Mouse (Mus musculus) heart, embryonic 15.5 days (tissue): ENCODE data around the gene Man1a. TPM values are rescaled to one million over a fixed set of nuclear protein-coding genes. Genes with fewer than 3 reads are reported as not detected.

ENCODE experiments used
- ATAC-seq: fragments of 200-750 bp; cut with Nextera tagmentation; replicated peaks from 2 replicates; pipeline ENCODE4 v1.8.0; 2017; ENCODE audit warnings: low read depth, moderate TSS enrichment; ENCODE audit not compliant: insufficient number of reproducible peaks, insufficient read depth, low FRiP score
- H3K27ac ChIP-seq: fragments of 300-500 bp; sonication (generic); 2 replicates; pipeline ENCODE4 v1.5.1; 2015; ENCODE audit warnings: mild to moderate bottlenecking, inconsistent platforms
- H3K27me3 ChIP-seq: fragments of 300-500 bp; sonication (generic); 2 replicates; pipeline ENCODE4 v1.6.1; 2015; ENCODE audit warnings: inconsistent platforms
- H3K36me3 ChIP-seq: fragments of 300-500 bp; sonication (generic); 2 replicates; pipeline ENCODE4 v1.6.1; 2015; ENCODE audit warnings: mild to moderate bottlenecking, inconsistent platforms
- H3K4me1 ChIP-seq: fragments of 300-500 bp; sonication (generic); replicated peaks from 2 replicates; pipeline ENCODE4 v1.6.1; 2015; ENCODE audit warnings: inconsistent platforms
- H3K4me2 ChIP-seq: fragments of 300-500 bp; sonication (generic); 2 replicates; pipeline ENCODE4 v1.6.1; 2015; ENCODE audit warnings: inconsistent platforms, mild to moderate bottlenecking, moderate library complexity
- H3K4me3 ChIP-seq: fragments of 300-500 bp; sonication (generic); 2 replicates; pipeline ENCODE4 v1.5.1; 2015; ENCODE audit warnings: mild to moderate bottlenecking, inconsistent platforms
- H3K9ac ChIP-seq: fragments of 300-500 bp; sonication (generic); 2 replicates; pipeline ENCODE4 v1.6.1; 2015; ENCODE audit warnings: mild to moderate bottlenecking, inconsistent platforms
- H3K9me3 ChIP-seq: fragments of 300-500 bp; sonication (generic); replicated peaks from 2 replicates; pipeline ENCODE4 v1.6.1; 2016; ENCODE audit warnings: inconsistent platforms
- whole genome bisulfite sequencing: fragments of 180-500 bp; shearing (Covaris S2); methylation state at CpG from one replicate; pipeline ENCODE4 v1.1.7; 2015; ENCODE audit warnings: mixed read lengths; 5-methylcytosine and 5-hydroxymethylcytosine counted together
- polyA plus RNA-seq: library from polyadenylated mRNA; unstranded; fragments of >200 nt; fragmentation: Nextera tagmentation; extraction: Ambion mirVana; gene quantifications from 2 replicates; pipeline ENCODE4 v1.2.1, GENCODE M21; 2015

Gene Man1a
- polyA plus RNA-seq, 1 experiment from 2014 or later, result 5.3 TPM

GRCm38 (mm10) chr10:54060587-54060986, 15.8 kb downstream of the Man1a start:
- no peaks in the 10 kb centered on the region for H3K9me3 ChIP-seq
- no peak overlapping the region for H3K4me2 ChIP-seq
- 63% methylated on average over 7 of the region's 7 CpGs for WGBS
- H3K36me3 ChIP-seq, result no peaks in the 10 kb centered on the region
- no peak overlapping the region for H3K4me3 ChIP-seq
- no peaks in the 10 kb centered on the region for H3K27me3 ChIP-seq
- H3K27ac ChIP-seq, result no peak overlapping the region
- no peak overlapping the region for H3K9ac ChIP-seq
- ATAC-seq, result no peak
- H3K4me1 ChIP-seq, result peaks cover 20% of the 10 kb centered on the region

DNA sequence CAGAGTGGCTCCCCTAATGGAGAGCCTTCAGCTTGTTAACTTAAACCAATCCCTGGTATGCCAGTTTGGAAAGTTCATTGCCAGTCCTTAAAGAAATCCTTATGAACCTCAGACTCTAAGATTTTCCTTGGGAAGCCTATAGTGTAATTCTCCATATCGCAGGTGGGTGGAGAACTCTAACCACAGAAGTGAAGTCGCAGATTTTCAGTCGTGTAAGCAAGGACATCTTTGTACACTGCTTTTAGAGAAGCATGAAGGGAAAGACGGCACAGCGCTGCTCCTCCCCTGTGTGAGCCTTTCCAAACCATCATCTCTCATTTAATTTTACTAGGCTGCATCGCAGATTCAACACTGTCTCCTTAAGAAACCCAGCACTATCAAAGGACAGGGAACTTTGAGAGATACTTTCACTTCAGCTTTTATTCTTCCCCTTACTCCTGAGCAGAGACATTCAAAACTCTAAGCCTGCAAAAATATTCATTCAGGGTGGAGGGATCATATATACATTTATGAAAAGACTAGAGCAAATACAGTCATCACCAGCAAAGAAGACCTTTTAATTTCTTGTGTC, 16.6 kb downstream of the Man1a start:
- Histone ChIP-seq H3K27me3 (no peaks in the 10 kb centered on the region), H3K4me1 (peaks cover 20% of the 10 kb centered on the region), H3K9me3 (no peaks in the 10 kb centered on the region), H3K36me3 (no peaks in the 10 kb centered on the region), H3K9ac (no peak overlapping the region), H3K4me2 (no peak overlapping the region), H3K4me3 (no peak overlapping the region), H3K27ac (peak overlapping the region; percentile 10; the same call in 1 of the 2 replicates)
- WGBS, result 33% methylated on average over 6 of the region's 6 CpGs
- no peak for ATAC-seq

DNA sequence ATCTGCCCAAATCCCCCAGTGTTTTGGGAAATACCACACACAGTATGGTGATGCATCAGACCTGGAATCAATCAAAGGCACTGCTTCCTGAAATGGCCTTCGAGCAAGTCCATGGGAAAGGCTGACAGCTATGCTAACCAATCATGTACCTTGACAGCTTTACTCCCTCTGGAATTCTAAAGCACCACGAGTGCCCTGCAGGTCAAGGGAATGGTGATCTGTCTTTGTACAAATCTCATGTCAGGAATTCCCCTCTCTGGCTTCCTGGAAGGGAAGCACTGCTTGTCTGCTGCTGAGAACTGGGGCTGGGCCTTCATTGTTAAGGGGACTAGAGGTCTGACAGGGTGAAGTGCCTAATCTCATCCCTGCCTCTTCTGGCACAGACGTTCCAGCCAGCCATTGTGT, 17.3 kb downstream of the Man1a start:
- H3K4me1 ChIP-seq, result peaks cover 20% of the 10 kb centered on the region
- H3K27me3 ChIP-seq, result no peaks in the 10 kb centered on the region
- peak overlapping the region; percentile 10; the same call in 1 of the 2 replicates for H3K27ac ChIP-seq
- WGBS, result 18% methylated on average over 3 of the region's 3 CpGs
- H3K4me2 ChIP-seq, result no peak overlapping the region
- no peaks in the 10 kb centered on the region for H3K9me3 ChIP-seq
- peak; percentile 64 for ATAC-seq
- H3K4me3 ChIP-seq, result no peak overlapping the region
- H3K36me3 ChIP-seq, result no peaks in the 10 kb centered on the region
- no peak overlapping the region for H3K9ac ChIP-seq

GRCm38 (mm10) chr10:54058657-54059056, 17.8 kb downstream of the Man1a start:
- no peak for ATAC-seq
- no peaks in the 10 kb centered on the region for H3K9me3 ChIP-seq
- H3K36me3 ChIP-seq, result no peaks in the 10 kb centered on the region
- WGBS, result 58% methylated on average over 3 of the region's 3 CpGs
- peak overlapping the region; percentile 10; the same call in 1 of the 2 replicates for H3K27ac ChIP-seq
- no peak overlapping the region for H3K4me2 ChIP-seq
- no peak overlapping the region for H3K9ac ChIP-seq
- peaks cover 20% of the 10 kb centered on the region for H3K4me1 ChIP-seq
- H3K27me3 ChIP-seq, result no peaks in the 10 kb centered on the region
- no peak overlapping the region for H3K4me3 ChIP-seq

DNA sequence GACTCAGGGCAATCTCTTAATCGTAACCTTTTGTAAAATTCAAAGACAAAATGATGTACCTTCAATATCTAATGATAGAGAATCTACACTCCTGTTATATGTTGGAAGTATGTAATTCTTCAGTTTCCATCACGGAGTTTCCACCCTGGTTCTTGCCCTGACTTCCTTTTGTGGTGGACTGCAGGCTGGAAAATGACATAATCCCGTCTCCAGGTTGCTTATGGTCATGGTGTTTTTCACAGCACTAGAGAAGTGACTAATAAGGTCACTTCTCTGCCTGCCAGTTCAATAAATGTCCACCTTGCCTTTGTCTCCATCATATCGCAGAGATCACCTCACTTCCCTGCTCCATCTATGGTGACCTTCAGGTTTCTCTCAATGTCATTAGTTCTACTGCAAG, 22.2 kb downstream of the Man1a start:
- Histone ChIP-seq H3K4me2 (no peak overlapping the region), H3K4me1 (peaks cover 4% of the 10 kb centered on the region), H3K9ac (no peak overlapping the region), H3K27ac (no peak overlapping the region), H3K36me3 (no peaks in the 10 kb centered on the region), H3K4me3 (no peak overlapping the region), H3K9me3 (no peaks in the 10 kb centered on the region), H3K27me3 (no peaks in the 10 kb centered on the region)
- WGBS, result 83% methylated on average over 4 of the region's 4 CpGs
- no peak for ATAC-seq

GRCm38 (mm10) chr10:54047885-54048284, 28.5 kb downstream of the Man1a start:
- Histone ChIP-seq H3K4me2 (no peak overlapping the region), H3K9me3 (no peaks in the 10 kb centered on the region), H3K4me3 (no peak overlapping the region), H3K4me1 (no peaks in the 10 kb centered on the region), H3K27me3 (no peaks in the 10 kb centered on the region), H3K9ac (no peak overlapping the region), H3K27ac (no peak overlapping the region), H3K36me3 (no peaks in the 10 kb centered on the region)
- ATAC-seq, result no peak
- WGBS, result 74% methylated on average over 4 of the region's 4 CpGs

GRCm38 (mm10) chr10:54043358-54043757, 33.1 kb downstream of the Man1a start:
- Histone ChIP-seq H3K27ac (no peak overlapping the region), H3K36me3 (no peaks in the 10 kb centered on the region), H3K27me3 (no peaks in the 10 kb centered on the region), H3K4me2 (no peak overlapping the region), H3K9me3 (no peaks in the 10 kb centered on the region), H3K4me3 (no peak overlapping the region), H3K9ac (no peak overlapping the region), H3K4me1 (peaks cover 22% of the 10 kb centered on the region)
- ATAC-seq, result no peak
- WGBS, result 63% methylated on average over 3 of the region's 3 CpGs

DNA sequence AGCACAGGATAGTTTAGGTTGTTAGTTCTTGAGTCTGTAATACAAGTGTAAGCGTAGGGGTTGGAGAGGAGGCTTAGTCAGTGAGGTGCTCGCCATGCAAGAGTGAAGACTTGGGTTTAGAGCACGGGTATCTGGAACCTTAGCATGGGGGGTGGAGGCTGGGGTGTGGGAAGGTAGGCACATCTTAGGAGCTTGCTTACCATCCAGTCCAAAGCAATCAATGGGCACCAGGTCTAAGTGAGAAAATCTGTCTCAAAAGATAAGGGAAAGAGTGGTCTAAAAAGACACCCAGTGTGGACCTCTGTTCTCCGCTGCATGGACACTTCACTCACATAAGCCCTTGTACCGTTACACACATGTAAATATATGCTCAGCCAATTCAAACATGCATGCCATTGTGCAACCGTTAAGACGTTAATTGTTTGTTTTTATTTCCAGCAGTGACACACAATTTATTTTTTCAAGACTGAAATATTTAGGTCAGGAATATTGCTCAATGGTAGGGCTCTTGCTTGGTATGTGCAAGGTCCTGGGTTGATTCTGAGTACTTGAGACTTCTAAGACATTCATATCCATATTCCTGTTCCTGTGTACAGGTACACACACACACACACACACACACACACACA, 34.1 kb downstream of the Man1a start:
- H3K4me3 ChIP-seq, result no peak overlapping the region
- H3K9me3 ChIP-seq, result no peaks in the 10 kb centered on the region
- no peak overlapping the region for H3K9ac ChIP-seq
- no peak overlapping the region for H3K27ac ChIP-seq
- no peaks in the 10 kb centered on the region for H3K36me3 ChIP-seq
- WGBS, result 84% methylated on average over 7 of the region's 7 CpGs
- no peak for ATAC-seq
- no peaks in the 10 kb centered on the region for H3K27me3 ChIP-seq
- H3K4me2 ChIP-seq, result no peak overlapping the region
- H3K4me1 ChIP-seq, result peaks cover 27% of the 10 kb centered on the region

- H3K9ac ChIP-seq, result no peak overlapping the region
- WGBS, result 26% methylated on average over 11 of the region's 11 CpGs
Measured at GRCm38 (mm10) chr10:54040261-54041165, 35.9 kb downstream of the Man1a start.

DNA sequence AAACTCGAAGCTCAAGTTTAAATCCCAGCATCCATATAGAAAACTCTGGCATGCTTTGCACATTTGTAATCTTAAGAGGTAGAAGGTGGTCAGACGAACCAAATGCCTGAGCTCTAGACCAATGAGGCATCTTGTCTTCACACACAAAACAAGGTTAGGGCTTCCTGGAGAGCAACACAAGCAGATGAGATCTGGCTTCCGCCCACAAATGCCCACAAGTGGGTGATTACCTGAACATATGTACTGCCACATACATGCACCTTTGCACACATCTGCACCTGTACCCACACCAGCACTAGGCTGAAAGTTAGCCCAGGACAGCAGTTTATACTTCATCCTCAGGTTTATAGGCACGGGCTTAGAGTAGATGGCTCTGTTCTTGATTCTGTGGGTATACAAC, 36.7 kb downstream of the Man1a start:
- 0 out of 2 replicates have a peak overlapping the region, but pooled peaks have one; percentile 4 for H3K9ac ChIP-seq
- 0 out of 2 replicates have a peak, but pooled peaks have one; percentile 2 for ATAC-seq
- H3K27ac ChIP-seq, result peak overlapping the region; percentile 75
- 65% methylated on average over 4 of the region's 4 CpGs for WGBS
- H3K9me3 ChIP-seq, result no peaks in the 10 kb centered on the region
- H3K4me1 ChIP-seq, result peaks cover 27% of the 10 kb centered on the region
- no peak overlapping the region for H3K4me3 ChIP-seq
- H3K36me3 ChIP-seq, result no peaks in the 10 kb centered on the region
- H3K27me3 ChIP-seq, result no peaks in the 10 kb centered on the region
- no peak overlapping the region for H3K4me2 ChIP-seq

More at GRCm38 (mm10) chr10:54040261-54041165, 35.9 kb downstream of the Man1a start:
- ATAC-seq, result peak; percentile 81
- Histone ChIP-seq H3K4me1 (peaks cover 27% of the 10 kb centered on the region), H3K27ac (peak overlapping the region; percentile 75), H3K4me3 (no peak overlapping the region), H3K36me3 (no peaks in the 10 kb centered on the region), H3K9me3 (no peaks in the 10 kb centered on the region), H3K4me2 (peak overlapping the region; percentile 17), H3K27me3 (no peaks in the 10 kb centered on the region)

DNA sequence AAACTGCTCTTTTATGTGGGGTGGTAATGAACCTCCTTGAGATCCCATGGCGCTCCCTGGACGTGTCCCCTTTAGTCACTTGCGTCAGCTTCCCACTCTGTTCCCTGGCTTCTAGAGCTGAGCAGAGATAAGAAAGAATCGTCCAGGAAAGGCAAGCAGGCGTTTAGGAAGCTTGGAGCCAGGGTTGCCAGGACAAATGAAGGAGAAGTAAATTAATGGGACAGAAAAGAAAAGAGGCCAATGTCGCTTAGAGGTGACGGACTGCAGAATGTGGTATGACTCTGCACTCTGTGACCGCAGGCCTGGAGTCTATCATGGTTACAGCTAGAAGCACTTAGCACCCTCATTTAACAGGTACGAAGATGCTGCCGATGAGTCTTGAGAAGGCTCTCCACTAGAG, 37.7 kb downstream of the Man1a start:
- peak overlapping the region; percentile 12; the same call in 1 of the 2 replicates for H3K4me2 ChIP-seq
- no peak overlapping the region for H3K4me3 ChIP-seq
- no peaks in the 10 kb centered on the region for H3K9me3 ChIP-seq
- peak overlapping the region; percentile 71 for H3K27ac ChIP-seq
- H3K4me1 ChIP-seq, result peaks cover 27% of the 10 kb centered on the region
- no peak overlapping the region for H3K9ac ChIP-seq
- H3K27me3 ChIP-seq, result no peaks in the 10 kb centered on the region
- H3K36me3 ChIP-seq, result no peaks in the 10 kb centered on the region
- ATAC-seq, result no peak
- WGBS, result 22% methylated on average over 10 of the region's 10 CpGs
